Mouse (Mus musculus) megakaryocyte, embryonic 14.5 days (primary cell): Measurements from ENCODE around the gene Aven. TPM values are rescaled to one million over a fixed set of nuclear protein-coding genes. Genes with fewer than 3 reads are reported as not detected.

Experiments
- H3K27me3 ChIP-seq: replicated peaks from 2 replicates; pipeline ENCODE3; 2012; ENCODE audit warnings: inconsistent platforms
- H3K36me3 ChIP-seq: replicated peaks from 2 replicates; pipeline ENCODE3; 2012; ENCODE audit warnings: low read length, inconsistent platforms, mixed read lengths
- H3K4me1 ChIP-seq: 2 replicates; pipeline ENCODE4 v1.6.1; 2012; ENCODE audit warnings: inconsistent platforms
- H3K4me3 ChIP-seq: replicated peaks from 2 replicates; pipeline ENCODE3; 2012; ENCODE audit warnings: moderate library complexity, mild to moderate bottlenecking, inconsistent platforms
- H3K9me3 ChIP-seq: 2 replicates; pipeline ENCODE4 v1.6.1; 2012; ENCODE audit warnings: inconsistent platforms
- FLI1 ChIP-seq: IDR thresholded peaks from 2 replicates; pipeline ENCODE4 v1.6.1; 2012; ENCODE audit warnings: low read length, inconsistent platforms, mixed read lengths
- GATA1 ChIP-seq: IDR thresholded peaks from 3 replicates; pipeline ENCODE4 v1.6.1; 2012; ENCODE audit warnings: mixed read lengths, low read length, inconsistent platforms, borderline replicate concordance
- polyA plus RNA-seq: library from polyadenylated mRNA; stranded (reverse); fragments of >175 nt; gene quantifications from 2 replicates; pipeline ENCODE4 v1.2.3, GENCODE M21; 2012; ENCODE audit warnings: low replicate concordance; ENCODE audit not compliant: insufficient read depth

The Aven gene
- polyA plus RNA-seq, 1 experiment = 3.7 TPM

DNA sequence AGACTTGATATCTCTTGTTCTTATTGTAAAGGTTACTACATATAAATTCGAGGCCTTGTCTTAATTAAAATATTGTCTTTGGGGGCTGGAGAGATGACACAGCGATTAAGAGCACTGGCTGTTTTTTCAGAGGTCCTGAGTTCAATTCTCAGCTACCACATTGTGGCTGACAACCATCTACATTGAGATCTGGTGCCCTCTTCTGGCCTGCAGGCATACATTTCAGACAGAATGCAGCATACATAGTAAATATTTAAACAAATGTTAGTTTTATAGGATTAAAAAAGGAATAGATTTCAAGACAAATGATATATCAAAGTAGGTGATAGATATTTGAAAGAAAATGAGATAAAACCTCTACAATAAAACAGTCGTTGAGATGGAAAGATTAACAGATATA, 32.2 kb upstream of the Aven start:
- H3K36me3 ChIP-seq = peaks cover 56% of the 10 kb centered on the region
- H3K9me3 ChIP-seq = no peaks in the 10 kb centered on the region

DNA sequence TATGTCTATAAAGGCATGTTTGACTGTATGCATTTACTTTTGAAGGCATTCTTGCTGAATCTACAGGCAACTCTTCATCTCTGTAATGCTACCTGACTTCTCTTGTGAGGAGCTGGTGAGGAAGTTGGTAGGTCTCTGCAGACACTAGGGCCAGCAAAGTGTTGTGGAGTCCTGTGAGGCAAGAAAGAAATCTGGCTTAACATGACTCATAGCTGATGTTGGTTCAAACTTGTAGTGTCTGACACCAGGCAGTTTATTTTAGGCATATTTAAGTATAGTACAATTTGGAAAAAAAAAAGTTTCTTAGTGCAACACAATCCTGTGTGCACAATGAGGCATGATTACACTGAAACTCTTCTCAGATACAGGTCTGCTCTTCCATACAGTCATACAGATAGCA, 23.2 kb upstream of the Aven start:
- no peak for TF ChIP-seq GATA1
- no peak for TF ChIP-seq FLI1
- Histone ChIP-seq H3K36me3 (peaks cover 62% of the 10 kb centered on the region), H3K4me3 (no peak overlapping the region), H3K4me1 (peaks cover 4% of the 10 kb centered on the region), H3K27me3 (no peaks in the 10 kb centered on the region), H3K9me3 (no peaks in the 10 kb centered on the region)

More for the DNA sequence above, 32.2 kb upstream of the Aven start:
- Histone ChIP-seq H3K27me3 (no peaks in the 10 kb centered on the region), H3K4me3 (no peak overlapping the region), H3K4me1 (peaks cover 19% of the 10 kb centered on the region; the same call in 1 of the 2 replicates)
- TF ChIP-seq GATA1 = no peak
- no peak for TF ChIP-seq FLI1

DNA sequence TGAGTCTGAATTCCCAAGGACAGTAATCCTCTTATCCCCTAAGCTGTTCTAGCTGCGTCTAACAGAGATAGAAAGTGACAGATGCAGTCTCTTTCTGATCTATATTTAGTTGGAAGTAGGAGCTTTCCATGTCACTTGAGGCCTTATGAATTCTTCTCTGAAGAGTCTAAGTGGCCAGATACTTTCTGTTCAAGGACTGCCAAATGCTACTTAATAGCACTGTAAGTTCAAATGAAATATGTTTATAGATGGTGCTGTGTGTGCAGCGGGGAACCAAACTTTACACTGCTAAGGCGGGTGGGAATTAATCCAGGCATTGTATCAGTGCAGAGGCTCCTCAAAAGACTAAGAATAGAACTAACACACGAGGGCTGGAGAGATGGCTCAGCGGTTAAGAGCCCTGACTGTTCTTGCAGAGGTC, 21.8 kb upstream of the Aven start:
- no peaks in the 10 kb centered on the region for H3K9me3 ChIP-seq
- no peaks in the 10 kb centered on the region for H3K27me3 ChIP-seq
- no peak overlapping the region for H3K4me3 ChIP-seq
- H3K4me1 ChIP-seq = peaks cover 4% of the 10 kb centered on the region
- TF ChIP-seq GATA1 (no peak), FLI1 (no peak)
- H3K36me3 ChIP-seq = peaks cover 56% of the 10 kb centered on the region

DNA sequence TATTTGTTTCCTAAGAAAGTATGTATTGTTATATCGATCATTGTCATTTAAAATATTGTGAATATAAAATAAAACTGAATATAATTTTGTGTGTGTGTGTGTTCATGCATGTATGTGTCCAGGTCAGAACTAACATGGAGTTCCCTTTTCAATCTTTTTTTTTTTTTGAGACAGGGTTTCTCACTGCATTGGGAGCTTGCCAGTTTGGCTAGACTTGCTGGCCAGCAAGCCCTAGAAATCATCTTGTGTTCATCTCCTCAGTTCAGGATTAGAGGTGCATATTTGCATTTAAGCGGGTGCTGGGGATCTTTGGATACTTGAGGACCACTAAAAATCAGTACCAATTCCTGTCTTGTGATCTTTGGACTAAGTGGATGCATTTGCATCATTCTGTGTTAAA, 20.7 kb upstream of the Aven start:
- Histone ChIP-seq H3K36me3 (peaks cover 45% of the 10 kb centered on the region), H3K27me3 (no peaks in the 10 kb centered on the region), H3K9me3 (no peaks in the 10 kb centered on the region), H3K4me3 (no peak overlapping the region), H3K4me1 (peaks cover 4% of the 10 kb centered on the region)
- no peak for TF ChIP-seq GATA1
- TF ChIP-seq FLI1 = no peak

DNA sequence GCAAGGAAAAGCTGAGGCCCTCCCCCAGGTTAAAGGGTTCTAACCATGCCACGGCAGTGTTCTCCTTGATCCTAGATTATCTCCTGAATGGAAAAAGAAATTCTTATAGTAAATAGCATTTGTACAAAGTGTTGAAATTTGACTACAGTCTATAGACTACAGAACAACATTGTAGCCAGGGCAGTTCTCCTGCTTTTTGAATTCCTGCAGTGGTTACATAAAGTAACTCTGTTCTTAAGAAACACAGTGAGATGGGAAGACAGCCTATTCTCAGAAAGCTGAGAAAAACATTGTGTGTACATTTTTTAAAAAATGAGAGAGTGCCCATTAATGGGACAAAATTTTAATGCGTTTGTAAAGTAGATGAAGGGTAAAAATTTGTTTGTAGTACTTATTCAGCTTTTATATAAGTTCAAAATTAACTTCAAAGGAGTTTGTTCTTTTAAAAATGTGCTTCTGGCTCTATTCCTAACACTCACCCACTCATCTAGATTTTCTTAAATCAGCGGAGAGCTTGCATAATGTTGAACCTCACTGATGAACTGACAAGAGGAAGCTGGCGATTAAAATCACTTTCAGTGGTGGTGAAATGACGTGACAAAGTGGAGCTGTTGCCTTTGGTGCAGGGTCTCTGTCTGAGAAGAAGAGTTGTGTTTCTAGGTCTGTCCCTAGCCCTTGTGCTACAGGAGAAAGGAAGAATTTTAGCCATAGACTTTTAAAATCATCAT, 17.6 kb upstream of the Aven start:
- Histone ChIP-seq H3K9me3 (no peaks in the 10 kb centered on the region), H3K27me3 (peaks cover 2% of the 10 kb centered on the region), H3K36me3 (peaks cover 14% of the 10 kb centered on the region), H3K4me3 (no peak overlapping the region), H3K4me1 (peaks cover 4% of the 10 kb centered on the region)
- TF ChIP-seq GATA1 (no peak), FLI1 (no peak)

DNA sequence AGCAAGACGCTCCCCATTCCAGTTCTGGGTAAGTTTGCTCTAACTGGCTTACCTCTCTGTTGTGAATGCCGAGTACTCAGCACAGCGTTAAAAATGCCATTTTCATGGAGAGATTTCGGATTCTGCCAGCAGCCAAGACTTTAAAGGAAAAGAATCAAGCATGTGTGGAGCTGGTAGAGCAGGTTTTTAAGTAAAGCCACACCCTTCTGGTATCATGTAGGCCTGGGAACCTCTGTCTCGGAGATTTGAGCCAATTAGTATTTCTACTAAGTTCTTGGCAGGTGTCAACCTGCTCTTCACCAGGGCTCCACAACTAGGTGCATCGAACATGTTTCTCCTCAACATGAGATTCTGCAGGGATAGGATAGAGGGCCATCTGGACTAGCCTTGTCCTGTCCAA, 16.2 kb upstream of the Aven start:
- Histone ChIP-seq H3K27me3 (peaks cover 3% of the 10 kb centered on the region), H3K36me3 (peaks cover 4% of the 10 kb centered on the region), H3K4me3 (no peak overlapping the region), H3K4me1 (no peaks in the 10 kb centered on the region), H3K9me3 (no peaks in the 10 kb centered on the region)
- TF ChIP-seq GATA1 (no peak), FLI1 (no peak)

DNA sequence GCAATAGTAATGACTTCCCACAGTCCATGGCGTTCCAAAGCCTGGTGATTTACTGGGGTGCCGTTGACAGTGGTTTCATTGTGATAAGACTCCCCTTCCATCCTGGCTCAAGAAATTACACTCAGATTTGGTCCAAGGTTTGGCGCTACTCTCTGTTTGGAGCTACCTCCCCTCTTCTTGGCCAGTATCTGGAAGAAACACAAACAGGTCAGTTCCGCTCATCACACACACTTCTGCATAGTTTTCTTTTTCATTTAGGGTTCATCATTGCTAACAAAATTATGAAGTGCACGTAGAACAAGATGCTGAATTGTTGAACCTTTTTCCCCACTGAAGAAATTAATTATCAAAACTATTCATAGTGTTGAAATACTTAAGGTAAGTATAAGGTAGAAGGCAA, 12.1 kb upstream of the Aven start, which contains the start of gene Chrm5:
TSS of gene Chrm5 (minus strand) at position 101 of the 400 bp plus-strand sequence.
- Histone ChIP-seq H3K9me3 (no peaks in the 10 kb centered on the region), H3K36me3 (no peaks in the 10 kb centered on the region), H3K4me1 (peaks cover 7% of the 10 kb centered on the region), H3K27me3 (peaks cover 5% of the 10 kb centered on the region), H3K4me3 (no peak within 1 kb of the TSS)
- no peak for TF ChIP-seq GATA1
- TF ChIP-seq FLI1 = no peak

DNA sequence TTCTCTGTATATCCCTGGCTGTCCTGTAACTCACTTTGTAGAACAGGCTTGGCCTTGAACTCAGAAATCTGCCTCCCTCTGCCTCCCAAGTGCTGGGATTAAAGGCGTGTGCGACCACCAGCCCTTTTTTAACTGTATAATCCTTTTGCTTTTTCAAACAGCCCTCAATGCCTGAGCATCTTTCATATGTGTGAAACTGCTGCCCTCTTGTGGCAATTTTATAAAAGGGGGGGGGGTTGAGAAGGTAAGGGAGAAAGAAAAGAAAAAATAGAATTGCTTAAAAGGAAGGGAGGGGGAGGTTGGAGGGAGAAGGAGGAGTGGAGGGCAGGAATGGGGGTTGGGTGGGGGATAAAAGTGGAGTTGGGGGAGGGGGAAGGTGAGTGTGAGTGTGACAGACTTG, 11.2 kb upstream of the Aven start:
- Histone ChIP-seq H3K4me3 (no peak overlapping the region), H3K36me3 (no peaks in the 10 kb centered on the region), H3K27me3 (peaks cover 8% of the 10 kb centered on the region), H3K9me3 (no peaks in the 10 kb centered on the region), H3K4me1 (peaks cover 7% of the 10 kb centered on the region)
- no peak for TF ChIP-seq GATA1
- no peak for TF ChIP-seq FLI1

DNA sequence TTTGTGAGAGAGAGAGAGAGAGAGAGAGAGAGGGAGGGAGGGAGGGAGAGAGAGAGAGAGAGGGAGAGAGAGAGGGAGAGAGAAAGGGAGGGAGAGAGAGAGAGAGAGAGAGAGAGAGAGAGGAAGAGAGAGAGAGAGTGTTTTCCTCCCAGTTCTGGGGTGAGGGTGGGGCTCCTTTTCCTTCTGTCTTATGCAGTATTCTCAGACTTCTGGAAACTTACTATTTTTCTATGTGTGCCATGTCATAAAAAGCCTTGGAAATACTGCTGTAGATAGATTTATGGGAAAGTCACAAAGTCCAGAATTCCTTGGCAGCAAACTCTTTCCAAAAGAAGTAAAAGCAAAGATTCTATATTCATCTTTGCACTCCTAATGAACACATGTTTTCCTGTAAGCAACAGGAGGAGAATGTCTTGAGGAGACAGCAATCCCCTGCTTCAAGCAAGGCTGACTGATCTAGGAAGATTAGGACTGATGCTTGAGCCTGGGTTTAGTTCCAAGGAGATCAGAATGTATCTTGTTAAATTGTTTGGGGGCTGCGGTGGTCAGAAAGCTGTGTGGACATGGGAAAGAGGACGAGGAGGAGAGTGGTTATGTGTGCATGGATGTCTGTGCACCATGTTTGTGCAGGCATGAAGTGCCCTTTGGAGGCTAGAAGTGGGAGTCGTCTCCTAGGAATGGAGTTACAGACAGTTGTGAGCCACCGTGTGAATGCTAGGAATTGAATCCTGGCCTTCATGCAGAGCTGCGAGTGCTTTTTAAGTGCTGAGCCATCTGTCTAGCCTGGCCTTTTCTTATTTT, 10.0 kb upstream of the Aven start:
- H3K4me1 ChIP-seq = peaks cover 7% of the 10 kb centered on the region
- H3K36me3 ChIP-seq = no peaks in the 10 kb centered on the region

DNA sequence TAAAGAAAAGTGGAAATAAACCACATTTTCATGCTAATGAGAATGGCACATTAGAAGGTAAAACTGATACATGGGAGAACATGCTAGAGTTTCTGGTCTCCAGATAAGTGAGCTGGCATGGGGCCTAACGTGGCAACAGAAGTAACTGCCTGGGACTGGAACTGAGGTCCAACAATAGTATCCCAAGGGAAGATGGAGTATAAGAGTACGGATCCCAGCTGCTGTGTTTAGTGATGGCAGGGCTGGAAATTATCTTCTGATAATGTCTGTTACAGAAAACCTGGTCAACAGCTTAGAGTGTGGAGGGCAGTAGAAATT, 9.5 kb upstream of the Aven start:
- Histone ChIP-seq H3K9me3 (no peaks in the 10 kb centered on the region), H3K4me1 (peaks cover 7% of the 10 kb centered on the region), H3K36me3 (no peaks in the 10 kb centered on the region), H3K27me3 (peaks cover 11% of the 10 kb centered on the region), H3K4me3 (no peak overlapping the region)
- TF ChIP-seq GATA1 = no peak
- no peak for TF ChIP-seq FLI1

More for the DNA sequence above, 10.0 kb upstream of the Aven start:
- H3K27me3 ChIP-seq = peaks cover 11% of the 10 kb centered on the region
- H3K4me3 ChIP-seq = no peak overlapping the region
- TF ChIP-seq FLI1 (no peak), GATA1 (no peak)
- H3K9me3 ChIP-seq = no peaks in the 10 kb centered on the region

DNA sequence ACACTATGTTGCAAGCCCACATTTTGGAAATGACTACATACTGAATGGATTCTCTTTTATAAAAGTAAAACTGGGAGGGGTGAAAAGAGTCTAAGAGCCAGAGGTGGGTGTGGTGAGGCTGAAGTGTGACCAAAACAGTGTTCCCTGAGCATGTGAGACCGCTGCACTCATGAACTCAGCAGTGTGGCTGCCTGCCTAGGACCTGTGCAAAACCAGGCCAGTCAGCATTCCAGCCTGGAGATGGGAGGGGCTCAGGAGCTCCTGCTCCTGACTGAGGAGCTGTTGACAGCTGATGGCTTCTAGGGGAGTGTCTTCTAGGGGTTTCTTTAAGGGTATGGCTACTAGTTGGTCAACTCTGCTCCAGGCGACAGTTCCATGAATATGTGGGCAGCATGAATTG, 7.9 kb upstream of the Aven start:
- Histone ChIP-seq H3K9me3 (no peaks in the 10 kb centered on the region), H3K4me1 (peaks cover 7% of the 10 kb centered on the region), H3K4me3 (no peak overlapping the region), H3K27me3 (peaks cover 11% of the 10 kb centered on the region), H3K36me3 (no peaks in the 10 kb centered on the region)
- TF ChIP-seq GATA1 (no peak), FLI1 (no peak)
